In the genomic region with DNA sequence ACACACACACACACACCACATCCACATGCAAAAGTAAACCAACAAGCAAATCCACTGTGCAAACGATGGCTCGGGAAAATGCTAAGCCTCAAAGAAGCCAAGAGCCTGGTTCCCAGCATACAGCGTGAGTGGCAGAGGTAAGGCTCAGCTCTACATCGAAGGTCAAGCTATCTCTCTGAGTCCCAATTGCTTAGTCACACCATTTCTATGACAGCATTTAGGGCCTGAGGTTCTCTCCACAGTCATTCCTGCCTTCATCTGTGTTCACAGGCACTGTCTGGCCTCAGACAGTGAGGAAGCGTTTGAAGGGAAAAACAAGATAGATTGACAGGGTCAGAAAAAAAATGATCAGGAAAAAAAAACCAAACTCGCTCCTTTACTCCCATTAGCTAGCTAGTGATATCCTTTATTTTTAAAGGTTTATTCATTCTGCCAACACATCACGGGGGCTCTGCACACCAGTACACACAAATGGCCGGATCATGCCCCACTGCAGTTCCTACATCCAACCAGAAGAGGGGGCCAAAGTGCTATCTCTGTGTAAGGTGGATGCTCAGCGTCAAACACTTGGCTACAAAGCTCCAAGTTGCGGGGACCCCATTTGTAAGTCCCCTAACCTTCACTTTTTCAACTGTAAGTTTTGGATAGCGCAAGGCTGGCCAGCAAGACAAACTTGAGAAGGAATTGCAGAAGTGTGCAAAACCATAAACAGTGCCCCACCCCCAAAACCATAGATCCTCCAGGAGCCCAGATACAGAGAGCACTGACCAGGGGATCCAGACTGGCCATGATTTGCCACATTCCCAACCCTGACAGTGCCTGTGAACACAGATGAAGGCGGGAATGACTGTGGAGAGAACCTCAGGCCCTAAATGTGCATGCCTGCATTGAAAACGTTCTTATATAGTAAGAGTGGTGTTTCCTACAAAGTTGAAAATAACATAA, we compare ENCODE assay signal across 8 mouse cellular contexts.
A peak's percentile ranks its signal among the peaks of the same experiment; 100 is the strongest.
DNase-seq lines count a peak whose midpoint lies in the region; ATAC-seq and TF ChIP-seq lines count a peak whose summit lies in the region.

No protein-coding gene starts in this region.

- H3K9me3 ChIP-seq in CH12.LX (replicated peaks; ENCODE audit: low read length): no peaks in the 10 kb centered on the region
- H3K9me3 ChIP-seq in forebrain, embryonic 13.5 days (replicated peaks): no peaks in the 10 kb centered on the region

- no peak overlapping the region for H3K4me2 ChIP-seq in CH12.LX (ENCODE audit: insufficient read depth, low read depth, poor library complexity, severe bottlenecking)
- no peak overlapping the region for H3K4me2 ChIP-seq in forebrain, embryonic 13.5 days

- peak; percentile 94 for TF ChIP-seq CTCF in CH12.LX (conservative IDR thresholded peaks at IDR 0.05 in 1 of 2, IDR thresholded peaks at IDR 0.05 in 1 of 2; ENCODE audit: low read depth in 2 of 2, low read length in 2 of 2)
- peak; percentile 99 for TF ChIP-seq CTCF in layer of hippocampus, adult 2 months (conservative IDR thresholded peaks at IDR 0.05)
- TF ChIP-seq CTCF in lung, adult 2 months (IDR thresholded peaks at IDR 0.05; ENCODE audit: insufficient read depth, low read length): peak; percentile 96

- H3K4me1 ChIP-seq in CH12.LX (ENCODE audit: control insufficient read depth in 1 of 2, insufficient read depth in 2 of 2): peaks cover 0 to 25% of the 10 kb centered on the region in 2 experiments; a peak in 3 of 4 replicates
- no peaks in the 10 kb centered on the region for H3K4me1 ChIP-seq in forebrain, embryonic 13.5 days
- no peaks in the 10 kb centered on the region for H3K4me1 ChIP-seq in lung, adult 2 months (ENCODE audit: control insufficient read depth, insufficient read depth, low read length)

- TF ChIP-seq POLR2A in CH12.LX (IDR thresholded peaks at IDR 0.05; ENCODE audit: low read depth, low read length): no peak
- TF ChIP-seq POLR2A in lung, adult 2 months (IDR thresholded peaks at IDR 0.05; ENCODE audit: borderline replicate concordance, extremely low read depth, low read depth, low read length): no peak

- no peaks in the 10 kb centered on the region for H3K36me3 ChIP-seq in CH12.LX (replicated peaks in 1 of 2; ENCODE audit: control insufficient read depth in 1 of 2, insufficient read depth in 1 of 2, low read length in 1 of 2)
- 0 out of 2 replicates have a peak, but pooled peaks cover 4% of the 10 kb centered on the region for H3K36me3 ChIP-seq in forebrain, embryonic 13.5 days (ENCODE audit: poor library complexity, severe bottlenecking)

- intact Hi-C loops in heart, postnatal 36 days (cut with DNase I): loop anchor here (1.0 to 5.0 kb wide), 4 partner anchors 46 to 368 kb away; a partner anchor contains a TSS

- H3K27me3 ChIP-seq in CH12.LX (replicated peaks): no peaks in the 10 kb centered on the region
- no peaks in the 10 kb centered on the region for H3K27me3 ChIP-seq in forebrain, embryonic 13.5 days

- no peak overlapping the region for H3K9ac ChIP-seq in CH12.LX (ENCODE audit: insufficient read depth, low read depth)
- no peak overlapping the region for H3K9ac ChIP-seq in forebrain, embryonic 13.5 days

- TF ChIP-seq EP300 in CH12.LX (IDR thresholded peaks at IDR 0.05; ENCODE audit: low read length): no peak

- no peak overlapping the region for H3K27ac ChIP-seq in CH12.LX (ENCODE audit: insufficient read depth, low read depth)
- H3K27ac ChIP-seq in forebrain, embryonic 13.5 days: no peak overlapping the region
- H3K27ac ChIP-seq in layer of hippocampus, adult 2 months: no peak overlapping the region

- no peak overlapping the region for H3K4me3 ChIP-seq in CH12.LX (replicated peaks in 1 of 3; ENCODE audit: low read depth in 2 of 3, low read length in 2 of 3, poor library complexity in 1 of 3)
- no peak overlapping the region for H3K4me3 ChIP-seq in forebrain, embryonic 13.5 days
- no peak overlapping the region for H3K4me3 ChIP-seq in layer of hippocampus, adult 2 months
- no peak overlapping the region for H3K4me3 ChIP-seq in lung, adult 2 months (replicated peaks; ENCODE audit: extremely low read depth, low read depth, low read length)

- TF ChIP-seq RAD21 in CH12.LX (IDR thresholded peaks at IDR 0.05; ENCODE audit: low read depth, low read length): peak; percentile 96

- ATAC-seq in forebrain, embryonic 13.5 days: peak; percentile 82
- ATAC-seq in neutrophil, adult 5-6 weeks (ENCODE audit: extremely low read depth, insufficient number of reproducible peaks, low FRiP score, poor library complexity, severe bottlenecking): peak; percentile 89

- H3K79me2 ChIP-seq in CH12.LX (replicated peaks; ENCODE audit: control insufficient read depth, extremely low read depth, insufficient read depth, poor library complexity, severe bottlenecking): no peaks in the 10 kb centered on the region

- dilution Hi-C loops in CH12.LX (cut with MboI; ENCODE audit: extremely low pct_ligation_motif_present, extremely low pct_unique_long_range_greater_than_20kb, low sequenced_read_pairs): loop anchor here (25.0 kb wide), 1 partner anchor 156 kb away; no protein-coding TSS in a partner anchor

- in situ Hi-C loops in CH12.LX (cut with MboI; ENCODE audit: low pct_ligation_motif_present, low pct_unique_long_range_greater_than_20kb, low sequenced_read_pairs): loop anchor here (5.0 to 25.0 kb wide), 2 partner anchors 166 to 356 kb away; no protein-coding TSS in a partner anchor

- 42% methylated on average over 13 of the region's 13 CpGs for WGBS in forebrain, embryonic 13.5 days
- 37% methylated on average over 13 of the region's 13 CpGs for WGBS in lung, adult 2 months

- DNase-seq in CH12.LX (ENCODE audit: extremely low read depth): peak; percentile 79
- peak; percentile 59 for DNase-seq in c-Kit-positive CD71-positive TER-119-negative erythroid progenitor cells, embryonic 14.5 days (ENCODE audit: low read depth)
- peak; percentile 69 to 85 for DNase-seq in heart, postnatal 36 days
- peak; percentile 80 to 93 for DNase-seq in layer of hippocampus, adult 2 months (ENCODE audit: low spot score in 2 of 2)
- peak; percentile 79 for DNase-seq in lung, adult 2 months
- DNase-seq in testis, postnatal 14 days (ENCODE audit: low spot score): peak; percentile 46

TF ChIP-seq in CH12.LX, 34 proteins besides CTCF, POLR2A, EP300 and RAD21:
- TF ChIP-seq TCF12 (IDR thresholded peaks at IDR 0.05; ENCODE audit: low read depth, low read length): no peak
- TF ChIP-seq POLR2AphosphoS2 (IDR thresholded peaks at IDR 0.05; ENCODE audit: low read depth, low read length): no peak
- TF ChIP-seq MYC (IDR thresholded peaks at IDR 0.05; ENCODE audit: low read depth, low read length): no peak
- TF ChIP-seq MEF2A (IDR thresholded peaks at IDR 0.05; ENCODE audit: borderline replicate concordance, low read depth, low read length): no peak; the same call in 1 of the 2 replicates
- no peak for TF ChIP-seq UBTF (IDR thresholded peaks at IDR 0.05; ENCODE audit: low read depth, low read length)
- TF ChIP-seq NRF1 (IDR thresholded peaks at IDR 0.05; ENCODE audit: low read depth, low read length): no peak
- TF ChIP-seq MXI1 (IDR thresholded peaks at IDR 0.05; ENCODE audit: low read depth, low read length): no peak
- TF ChIP-seq KAT2A (IDR thresholded peaks at IDR 0.05; ENCODE audit: insufficient replicate concordance, low read length): no peak
- TF ChIP-seq PAX5 (IDR thresholded peaks at IDR 0.05; ENCODE audit: low read length): no peak
- TF ChIP-seq MAFK (IDR thresholded peaks at IDR 0.05; ENCODE audit: insufficient replicate concordance, low read length): no peak
- no peak for TF ChIP-seq ZKSCAN1 (IDR thresholded peaks at IDR 0.05; ENCODE audit: borderline replicate concordance, low read depth, low read length)
- TF ChIP-seq HCFC1 (IDR thresholded peaks at IDR 0.05; ENCODE audit: low read depth, low read length): no peak
- TF ChIP-seq MAX (IDR thresholded peaks at IDR 0.05; ENCODE audit: low read length): no peak
- no peak for TF ChIP-seq JUN (IDR thresholded peaks at IDR 0.05; ENCODE audit: insufficient read depth, low read depth, low read length)
- TF ChIP-seq ZC3H11A (IDR thresholded peaks at IDR 0.05; ENCODE audit: low read depth, low read length): peak; percentile 80
- TF ChIP-seq SMC3 (IDR thresholded peaks at IDR 0.05; ENCODE audit: low read depth, low read length): peak; percentile 92
